Mouse (Mus musculus) C2C12 (cell line): ENCODE measurements around the gene Olfr633. TPM values are rescaled to one million over a fixed set of nuclear protein-coding genes. Genes with fewer than 3 reads are reported as not detected.
A peak's percentile ranks its signal among the peaks of the same experiment; 100 is the strongest.

Experiments
- H3K27me3 ChIP-seq: one replicate; pipeline ENCODE4 v1.6.1; 2011; ENCODE audit not compliant: control insufficient read depth, insufficient read depth, insufficient read length
- H3K36me3 ChIP-seq: one replicate; pipeline ENCODE4 v1.6.1; 2011; ENCODE audit not compliant: control insufficient read depth, insufficient read depth
- H3K4me3 ChIP-seq: one replicate; pipeline ENCODE4 v1.5.1; 2011; ENCODE audit warnings: mild to moderate bottlenecking, control low read depth; ENCODE audit not compliant: poor library complexity, insufficient read depth, severe bottlenecking
- H3K79me2 ChIP-seq: one replicate; pipeline ENCODE4 v1.6.1; 2011; ENCODE audit not compliant: control insufficient read depth, insufficient read depth
- H3K79me3 ChIP-seq: one replicate; pipeline ENCODE4 v1.6.1; 2011; ENCODE audit warnings: low read depth, control low read depth
- H3ac ChIP-seq: one replicate; pipeline ENCODE3; 2011; ENCODE audit warnings: low read depth; ENCODE audit not compliant: control insufficient read depth, insufficient read length
- CEBPB ChIP-seq: IDR thresholded peaks from one replicate; pipeline ENCODE4 v1.6.1; 2011; ENCODE audit warnings: low read depth, mild to moderate bottlenecking, control low read depth, moderate library complexity
- CTCF ChIP-seq: IDR thresholded peaks from one replicate; pipeline ENCODE4 v1.5.1; 2011; ENCODE audit not compliant: control insufficient read depth, insufficient read depth, insufficient read length
- FOSL1 ChIP-seq: IDR thresholded peaks from one replicate; pipeline ENCODE4 v1.8.0; 2011; ENCODE audit warnings: mild to moderate bottlenecking, low read length; ENCODE audit not compliant: poor library complexity, insufficient read depth, severe bottlenecking
- MAX ChIP-seq: IDR thresholded peaks from one replicate; pipeline ENCODE4 v1.6.1; 2011; ENCODE audit warnings: mild to moderate bottlenecking, control low read depth
- MYOD1 ChIP-seq: IDR thresholded peaks from one replicate; pipeline ENCODE4 v1.6.1; 2011; ENCODE audit warnings: low read depth; ENCODE audit not compliant: control insufficient read depth, insufficient read length
- MYOG ChIP-seq: IDR thresholded peaks from one replicate; pipeline ENCODE4 v1.6.1; 2011; ENCODE audit not compliant: control insufficient read depth, insufficient read length; ENCODE audit errors: extremely low read depth
- USF1 ChIP-seq: IDR thresholded peaks from one replicate; pipeline ENCODE4 v1.6.1; 2011; ENCODE audit warnings: low read depth, mild to moderate bottlenecking, control low read depth, moderate library complexity
- long read RNA-seq, 2 experiments: library from polyadenylated mRNA; unstranded; transcript quantifications; one replicate each; pipeline ENCODE4 v2.0.0; 2019 to 2020
- polyA plus RNA-seq: library from polyadenylated mRNA; unstranded; fragments of >200 nt; fragmentation: generic; extraction: Trizol; gene quantifications from one replicate; pipeline ENCODE4 v1.2.1, GENCODE M21; 2012; ENCODE audit warnings: missing spikeins

The Olfr633 gene
- not detected for polyA plus RNA-seq
- long read RNA-seq, experiment 1 = 0 reads
- long read RNA-seq, experiment 2 = 0 reads

GRCm38 (mm10) chr7:103944137-103944536 lies at the start of gene Olfr633:
Olfr633 (plus strand) TSS chr7:103944437.
- H3K4me3 ChIP-seq = no peak within 1 kb of the TSS
- no peaks in the 10 kb centered on the region for H3K79me2 ChIP-seq
- no peaks in the 10 kb centered on the region for H3K36me3 ChIP-seq
- no peak for TF ChIP-seq CTCF
- no peaks in the 10 kb centered on the region for H3K79me3 ChIP-seq
- H3ac ChIP-seq = no peak within 1 kb of the TSS
- no peaks in the 10 kb centered on the region for H3K27me3 ChIP-seq

- H3K36me3 ChIP-seq = no peaks in the 10 kb centered on the region
- H3K4me3 ChIP-seq = no peak within 1 kb of the TSS
- no peaks in the 10 kb centered on the region for H3K27me3 ChIP-seq
- no peak for TF ChIP-seq CEBPB
- no peak for TF ChIP-seq MAX
- TF ChIP-seq MYOD1 = no peak
- TF ChIP-seq MYOG = no peak
- no peak for TF ChIP-seq USF1
- TF ChIP-seq FOSL1 = no peak
- TF ChIP-seq CTCF = no peak
- no peaks in the 10 kb centered on the region for H3K79me2 ChIP-seq
- H3ac ChIP-seq = no peak within 1 kb of the TSS
- H3K79me3 ChIP-seq = no peaks in the 10 kb centered on the region
These were observed 41.0 kb upstream of the Olfr633 start, which contains the start of gene Olfr65 for GRCm38 (mm10) chr7:103903187-103903586. Olfr65 (plus strand) TSS chr7:103903487.

GRCm38 (mm10) chr7:103910047-103910446 lies 34.2 kb upstream of the Olfr633 start:
- TF ChIP-seq USF1 (no peak), CEBPB (no peak), CTCF (no peak), FOSL1 (no peak), MYOD1 (peak; percentile 83), MYOG (no peak)
- Histone ChIP-seq H3K79me2 (no peaks in the 10 kb centered on the region), H3ac (no peak overlapping the region), H3K36me3 (no peaks in the 10 kb centered on the region), H3K4me3 (no peak overlapping the region), H3K79me3 (no peaks in the 10 kb centered on the region), H3K27me3 (no peaks in the 10 kb centered on the region)

GRCm38 (mm10) chr7:103912969-103913511 lies 31.2 kb upstream of the Olfr633 start:
- H3K27me3 ChIP-seq = no peaks in the 10 kb centered on the region
- no peak overlapping the region for H3ac ChIP-seq

GRCm38 (mm10) chr7:103915338-103915737 lies 28.9 kb upstream of the Olfr633 start:
- Histone ChIP-seq H3K27me3 (no peaks in the 10 kb centered on the region), H3ac (no peak overlapping the region), H3K79me2 (no peaks in the 10 kb centered on the region), H3K79me3 (no peaks in the 10 kb centered on the region), H3K4me3 (no peak overlapping the region), H3K36me3 (no peaks in the 10 kb centered on the region)
- no peak for TF ChIP-seq FOSL1
- TF ChIP-seq MYOD1 = no peak
- no peak for TF ChIP-seq CEBPB

More at GRCm38 (mm10) chr7:103912969-103913511, 31.2 kb upstream of the Olfr633 start:
- Histone ChIP-seq H3K36me3 (no peaks in the 10 kb centered on the region), H3K79me2 (no peaks in the 10 kb centered on the region), H3K79me3 (no peaks in the 10 kb centered on the region), H3K4me3 (no peak overlapping the region)
- TF ChIP-seq CEBPB (no peak), CTCF (no peak), FOSL1 (no peak), MYOG (no peak), USF1 (no peak), MYOD1 (no peak), MAX (no peak)

GRCm38 (mm10) chr7:103928525-103928924 lies 15.7 kb upstream of the Olfr633 start, which contains the start of gene Olfr631:
Olfr631 (plus strand) TSS chr7:103928825.
- H3K36me3 ChIP-seq = no peaks in the 10 kb centered on the region
- no peak for TF ChIP-seq FOSL1
- no peak for TF ChIP-seq CTCF
- TF ChIP-seq MAX = no peak
- TF ChIP-seq USF1 = no peak
- TF ChIP-seq CEBPB = no peak
- no peak for TF ChIP-seq MYOG
- no peak for TF ChIP-seq MYOD1
- no peak within 1 kb of the TSS for H3K4me3 ChIP-seq
- H3K79me2 ChIP-seq = no peaks in the 10 kb centered on the region
- no peak within 1 kb of the TSS for H3ac ChIP-seq
- no peaks in the 10 kb centered on the region for H3K79me3 ChIP-seq
- H3K27me3 ChIP-seq = no peaks in the 10 kb centered on the region

- Histone ChIP-seq H3K79me2 (no peaks in the 10 kb centered on the region), H3K79me3 (no peaks in the 10 kb centered on the region), H3K27me3 (no peaks in the 10 kb centered on the region), H3ac (no peak within 1 kb of the TSS), H3K4me3 (no peak within 1 kb of the TSS), H3K36me3 (no peaks in the 10 kb centered on the region)
- no peak for TF ChIP-seq MYOD1
- TF ChIP-seq CEBPB = no peak
- TF ChIP-seq USF1 = no peak
- no peak for TF ChIP-seq FOSL1
- TF ChIP-seq MAX = no peak
These were observed 10.0 kb upstream of the Olfr633 start, which contains the start of gene Olfr632 for GRCm38 (mm10) chr7:103934264-103934663. Olfr632 (plus strand) TSS chr7:103934347.
